Mouse (Mus musculus) MEL (cell line): Measurements from ENCODE around the gene Ppcs. TPM values are rescaled to one million over a fixed set of nuclear protein-coding genes. Genes with fewer than 3 reads are reported as not detected.

Experiments
- DNase-seq: peaks from one replicate; pipeline ENCODE4 v3.0.0; 2011; ENCODE audit warnings: low read depth, low spot score
- H3K27ac ChIP-seq: 2 replicates; pipeline ENCODE4 v1.5.1; 2012; ENCODE audit warnings: low read depth, mild to moderate bottlenecking, control low read depth, low read length, moderate library complexity; ENCODE audit not compliant: control insufficient read depth
- H3K27me3 ChIP-seq, 2 experiments: fragments of 150-350 bp in 1 of 2; sonication (generic) in 1 of 2; 2 replicates each; pipeline ENCODE4 v1.6.1; 2012; ENCODE audit warnings: low read length in 2 of 2, mild to moderate bottlenecking in 2 of 2, improper control_type of control experiment in 1 of 2, moderate library complexity in 1 of 2; ENCODE audit not compliant: insufficient read depth in 2 of 2, control insufficient read depth in 1 of 2
- H3K36me3 ChIP-seq, 2 experiments: 2 replicates each; pipeline ENCODE4 v1.6.1; 2012 to 2014; ENCODE audit warnings: low read length in 2 of 2, improper control_type of control experiment in 1 of 2, inconsistent platforms in 1 of 2, mild to moderate bottlenecking in 1 of 2; ENCODE audit not compliant: insufficient read depth in 2 of 2, control insufficient read depth in 1 of 2
- H3K4me1 ChIP-seq, 2 experiments: fragments of 150-350 bp in 1 of 2; sonication (generic) in 1 of 2; 2 replicates each; pipeline ENCODE4 v1.6.1; 2012; ENCODE audit warnings: low read length in 2 of 2, improper control_type of control experiment in 1 of 2, mild to moderate bottlenecking in 1 of 2; ENCODE audit not compliant: insufficient read depth in 2 of 2, control insufficient read depth in 1 of 2
- H3K4me3 ChIP-seq, 2 experiments: fragments of 150-350 bp in 1 of 2; sonication (generic) in 1 of 2; 2 replicates each; pipeline ENCODE4 v1.5.1; 2012; ENCODE audit warnings: low read depth in 2 of 2, low read length in 2 of 2, mild to moderate bottlenecking in 2 of 2, moderate library complexity in 2 of 2, control low read depth in 1 of 2, improper control_type of control experiment in 1 of 2; ENCODE audit not compliant: control insufficient read depth in 1 of 2, insufficient read depth in 1 of 2
- H3K79me2 ChIP-seq: 2 replicates; pipeline ENCODE4 v1.6.1; 2012; ENCODE audit warnings: mild to moderate bottlenecking, low read length, moderate library complexity; ENCODE audit not compliant: control insufficient read depth, poor library complexity, insufficient read depth
- H3K9ac ChIP-seq: 2 replicates; pipeline ENCODE4 v1.6.1; 2012; ENCODE audit warnings: low read depth, mild to moderate bottlenecking, control low read depth, low read length, moderate library complexity; ENCODE audit not compliant: control insufficient read depth, poor library complexity, severe bottlenecking
- H3K9me3 ChIP-seq: fragments of 150-350 bp; sonication (generic); replicated peaks from 2 replicates; pipeline ENCODE4 v1.6.1; 2012; ENCODE audit warnings: mild to moderate bottlenecking, low read length, improper control_type of control experiment, moderate library complexity; ENCODE audit not compliant: insufficient read depth
- BHLHE40 ChIP-seq: IDR thresholded peaks from 2 replicates; pipeline ENCODE4 v1.6.1; 2012; ENCODE audit warnings: low read depth, mild to moderate bottlenecking, inconsistent platforms, low read length, improper control_type of control experiment, borderline replicate concordance
- CHD1 ChIP-seq: IDR thresholded peaks from 2 replicates; pipeline ENCODE4 v1.6.1; 2012; ENCODE audit warnings: low read depth, mild to moderate bottlenecking, inconsistent platforms, low read length, improper control_type of control experiment
- CTCF ChIP-seq, 3 experiments: IDR thresholded peaks in 2 of 3; conservative IDR thresholded peaks in 1 of 3; 2 replicates each; pipeline ENCODE4 v1.5.1; 2011 to 2012; ENCODE audit warnings: low read length in 3 of 3, low read depth in 2 of 3, mild to moderate bottlenecking in 2 of 3, improper control_type of control experiment in 1 of 3, inconsistent platforms in 1 of 3, mixed read lengths in 1 of 3, moderate library complexity in 1 of 3; ENCODE audit not compliant: control insufficient read depth in 1 of 3, insufficient read depth in 1 of 3, poor library complexity in 1 of 3, severe bottlenecking in 1 of 3
- EP300 ChIP-seq, 2 experiments: IDR thresholded peaks; 2 replicates each; pipeline ENCODE4 v1.6.1; 2011; ENCODE audit warnings: improper control_type of control experiment in 2 of 2, low read length in 2 of 2, low read depth in 1 of 2, mild to moderate bottlenecking in 1 of 2
- KAT2A ChIP-seq: conservative IDR thresholded peaks from 2 replicates; pipeline ENCODE4 v1.6.1; 2012; ENCODE audit warnings: low read depth, low read length, improper control_type of control experiment, inconsistent platforms
- MAFK ChIP-seq: IDR thresholded peaks from 2 replicates; pipeline ENCODE4 v1.6.1; 2011; ENCODE audit warnings: low read depth, mild to moderate bottlenecking, low read length, improper control_type of control experiment, borderline replicate concordance
- MAX ChIP-seq: IDR thresholded peaks from 2 replicates; pipeline ENCODE4 v1.6.1; 2011; ENCODE audit warnings: low read length, improper control_type of control experiment
- MAZ ChIP-seq: IDR thresholded peaks from 2 replicates; pipeline ENCODE4 v1.6.1; 2012; ENCODE audit warnings: low read depth, mild to moderate bottlenecking, inconsistent platforms, low read length, improper control_type of control experiment
- MYC ChIP-seq: IDR thresholded peaks from 2 replicates; pipeline ENCODE4 v1.6.1; 2011; ENCODE audit warnings: low read depth, mild to moderate bottlenecking, low read length, improper control_type of control experiment, moderate library complexity
- NELFE ChIP-seq: IDR thresholded peaks from 2 replicates; pipeline ENCODE4 v1.6.1; 2011; ENCODE audit warnings: low read depth, low read length, improper control_type of control experiment
- POLR2A ChIP-seq, 2 experiments: IDR thresholded peaks; 2 replicates each; pipeline ENCODE4 v1.6.1; 2011 to 2012; ENCODE audit warnings: low read length in 2 of 2, mild to moderate bottlenecking in 2 of 2, control low read depth in 1 of 2, improper control_type of control experiment in 1 of 2, low read depth in 1 of 2, moderate library complexity in 1 of 2; ENCODE audit not compliant: control insufficient read depth in 1 of 2, insufficient read depth in 1 of 2, poor library complexity in 1 of 2
- POLR2AphosphoS2 ChIP-seq: IDR thresholded peaks from 2 replicates; pipeline ENCODE4 v1.6.1; 2011; ENCODE audit warnings: low read length, improper control_type of control experiment
- RAD21 ChIP-seq: IDR thresholded peaks from 2 replicates; pipeline ENCODE4 v1.6.1; 2011; ENCODE audit warnings: mild to moderate bottlenecking, low read depth, low read length, improper control_type of control experiment
- RCOR1 ChIP-seq: IDR thresholded peaks from 2 replicates; pipeline ENCODE4 v1.6.1; 2012; ENCODE audit warnings: low read depth, mild to moderate bottlenecking, inconsistent platforms, low read length, improper control_type of control experiment
- SIN3A ChIP-seq: IDR thresholded peaks from 2 replicates; pipeline ENCODE4 v1.6.1; 2012; ENCODE audit warnings: low read length, improper control_type of control experiment, inconsistent platforms
- SMC3 ChIP-seq: IDR thresholded peaks from 2 replicates; pipeline ENCODE4 v1.6.1; 2011; ENCODE audit warnings: low read depth, low read length, improper control_type of control experiment
- TAL1 ChIP-seq: IDR thresholded peaks from 2 replicates; pipeline ENCODE4 v1.6.1; 2012; ENCODE audit warnings: mild to moderate bottlenecking, inconsistent platforms, low read length, moderate library complexity, mixed read lengths
- UBTF ChIP-seq: IDR thresholded peaks from 2 replicates; pipeline ENCODE4 v1.6.1; 2012; ENCODE audit warnings: low read depth, mild to moderate bottlenecking, inconsistent platforms, low read length, improper control_type of control experiment, moderate library complexity, borderline replicate concordance; ENCODE audit not compliant: insufficient read depth
- ZC3H11A ChIP-seq: IDR thresholded peaks from 2 replicates; pipeline ENCODE4 v1.6.1; 2012; ENCODE audit warnings: low read depth, mild to moderate bottlenecking, inconsistent platforms, low read length, improper control_type of control experiment
- ZNF384 ChIP-seq: IDR thresholded peaks from 2 replicates; pipeline ENCODE4 v1.6.1; 2012; ENCODE audit warnings: low read depth, mild to moderate bottlenecking, inconsistent platforms, low read length, improper control_type of control experiment
- polyA plus RNA-seq, 2 experiments: library from polyadenylated mRNA; stranded (reverse) in 1 of 2; unstranded in 1 of 2; fragments of >175 nt in 1 of 2; fragments of >200 nt in 1 of 2; gene quantifications; 2 replicates each; pipeline versions ENCODE4 v1.2.1 to v1.2.4; 2012; ENCODE audit warnings: low replicate concordance in 2 of 2, low read depth in 1 of 2; ENCODE audit not compliant: insufficient read length in 2 of 2, insufficient read depth in 1 of 2, missing spikeins in 1 of 2
- total RNA-seq: library from RNA; depleted of rRNA; stranded (reverse); fragments of 300-350 nt; gene quantifications from 2 replicates; pipeline ENCODE4 v1.2.3, GENCODE M21; 2012

Gene Ppcs
- total and polyA plus RNA-seq, 3 experiments: 7.4 to 8.4 TPM; not detected in 1

DNA sequence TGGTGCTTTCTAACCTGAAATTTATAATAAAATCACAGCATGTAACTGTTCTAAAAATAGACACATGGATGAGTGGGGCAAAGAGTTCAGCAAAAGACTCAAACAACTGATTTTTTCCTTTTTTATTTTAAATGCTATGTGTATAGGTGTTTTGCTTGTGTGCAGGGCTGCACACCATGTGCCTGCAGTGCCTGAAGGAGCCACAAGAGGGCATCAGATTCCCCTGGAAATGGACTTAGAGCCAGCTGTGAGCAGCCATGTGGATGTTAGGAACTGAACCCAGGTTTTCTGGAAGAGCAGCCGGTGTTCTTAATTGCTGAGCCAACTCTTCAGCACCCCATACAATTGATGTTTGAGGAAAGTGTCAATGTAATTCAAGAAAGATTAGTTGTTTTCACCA is 31.9 kb downstream of the Ppcs start:
- H3K79me2 ChIP-seq: no peaks in the 10 kb centered on the region
- H3K27me3 ChIP-seq: peaks cover 0 to 2% of the 10 kb centered on the region in 2 experiments; a peak in 1 of 4 replicates
- H3K4me3 ChIP-seq: no peak overlapping the region
- DNase-seq: peak; percentile 68
- no peaks in the 10 kb centered on the region for H3K9me3 ChIP-seq
- H3K4me1 ChIP-seq: no peaks in the 10 kb centered on the region
- H3K9ac ChIP-seq: no peak overlapping the region
- H3K36me3 ChIP-seq: no peaks in the 10 kb centered on the region
- no peak overlapping the region for H3K27ac ChIP-seq
- TF ChIP-seq MAX (0 out of 2 replicates have a peak, but pooled peaks have one; percentile 32), RAD21 (peak; percentile 75), UBTF (no peak), ZC3H11A (peak; percentile 60), TAL1 (no peak), SMC3 (peak; percentile 88), BHLHE40 (no peak), CTCF (IDR thresholded peaks at IDR 0.05 in 2 of 3, conservative IDR thresholded peaks at IDR 0.05 in 1 of 3; ENCODE audit: control insufficient read depth in 1 of 3, insufficient read depth in 1 of 3, low read depth in 2 of 3, low read length in 3 of 3, poor library complexity in 1 of 3, severe bottlenecking in 1 of 3) (peak; percentile 72 to 83 (median 78)), MYC (peak; percentile 67), SIN3A (no peak)

DNA sequence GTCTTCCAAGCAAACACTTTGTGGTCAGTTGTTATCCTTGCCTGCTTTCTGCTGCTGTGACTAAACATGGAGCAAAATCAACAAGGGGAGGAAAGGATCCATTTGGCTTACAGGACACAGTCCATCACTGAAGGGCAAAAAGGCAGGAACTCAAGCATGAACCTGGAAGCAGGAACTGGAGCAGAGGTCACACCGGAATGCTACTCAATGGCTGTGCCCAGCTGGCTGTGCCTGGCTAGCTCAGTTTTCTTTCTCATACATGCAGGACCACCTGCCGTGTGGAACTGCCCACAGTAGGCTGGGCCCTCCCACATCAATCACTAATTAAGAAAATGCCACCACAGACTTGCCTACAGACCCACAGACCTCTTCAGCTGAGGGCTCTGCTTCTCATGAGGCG is 33.0 kb downstream of the Ppcs start:
- Histone ChIP-seq H3K27me3 (peaks cover 0 to 2% of the 10 kb centered on the region in 2 experiments; a peak in 1 of 4 replicates), H3K79me2 (no peaks in the 10 kb centered on the region), H3K27ac (no peak overlapping the region), H3K36me3 (no peaks in the 10 kb centered on the region), H3K9me3 (no peaks in the 10 kb centered on the region), H3K9ac (no peak overlapping the region), H3K4me3 (no peak overlapping the region), H3K4me1 (no peaks in the 10 kb centered on the region)
- DNase-seq: no peak
- TF ChIP-seq UBTF (no peak), CTCF (IDR thresholded peaks at IDR 0.05 in 2 of 3, conservative IDR thresholded peaks at IDR 0.05 in 1 of 3; ENCODE audit: control insufficient read depth in 1 of 3, insufficient read depth in 1 of 3, low read depth in 2 of 3, low read length in 3 of 3, poor library complexity in 1 of 3, severe bottlenecking in 1 of 3) (no peak), MYC (no peak), EP300 (IDR thresholded peaks at IDR 0.05; ENCODE audit: low read depth in 1 of 2, low read length in 2 of 2) (no peak), CHD1 (no peak), BHLHE40 (no peak), POLR2AphosphoS2 (no peak), MAFK (no peak), MAZ (no peak), NELFE (no peak), POLR2A (IDR thresholded peaks at IDR 0.05; ENCODE audit: control insufficient read depth in 1 of 2, insufficient read depth in 1 of 2, low read depth in 1 of 2, low read length in 2 of 2, poor library complexity in 1 of 2) (no peak), KAT2A (no peak), RCOR1 (no peak), ZNF384 (no peak)
